Mouse (Mus musculus) monocyte, adult 2 months (primary cell): ENCODE measurements around the gene Zc3h12d.

Experiments
- DNase-seq, 2 experiments: peaks; one replicate each; pipeline ENCODE4 v3.0.0; 2022; ENCODE audit warnings: low spot score in 2 of 2, low read depth in 1 of 2

Gene Zc3h12d

GRCm38 (mm10) chr10:7838874-7839421 lies 6.7 kb downstream of the Zc3h12d start:
- DNase-seq = no peak

DNA sequence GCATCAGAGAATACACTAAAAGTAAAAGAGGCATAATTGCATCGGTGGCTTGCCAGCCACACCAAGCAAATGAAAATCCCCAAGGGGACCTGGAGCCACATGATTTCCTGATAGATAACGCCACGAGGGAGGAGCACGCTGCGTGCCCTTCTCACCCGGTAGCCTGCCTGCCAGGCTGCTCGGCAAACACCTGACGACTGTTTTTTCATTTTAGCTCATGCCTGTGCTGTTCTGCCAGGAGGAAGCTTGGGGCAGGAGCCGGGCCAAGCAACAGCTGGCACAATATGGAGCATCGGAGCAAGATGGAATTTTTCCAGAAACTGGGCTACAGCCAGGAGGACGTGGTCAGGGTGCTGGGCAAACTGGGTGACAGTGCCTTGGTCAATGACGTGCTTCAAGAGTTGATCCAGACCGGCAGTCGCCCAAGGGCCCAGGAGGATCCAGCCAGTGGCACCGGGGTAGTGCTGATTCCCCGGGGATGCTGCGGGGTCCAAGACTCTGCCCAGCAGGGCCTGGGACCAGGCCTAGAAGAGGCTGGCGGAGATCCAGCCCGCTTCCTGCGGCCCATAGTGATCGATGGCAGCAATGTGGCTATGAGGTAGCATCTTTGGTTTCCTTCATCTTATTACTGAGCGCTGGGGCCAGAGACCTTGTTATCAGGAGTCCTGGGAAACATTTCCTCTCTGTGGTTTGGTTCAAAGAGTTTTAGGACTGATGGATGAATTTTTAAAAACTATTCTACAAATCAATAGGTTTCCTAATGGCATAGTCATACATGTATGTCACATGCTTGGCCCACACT lies 7.5 kb downstream of the Zc3h12d start:
- DNase-seq = no peak

GRCm38 (mm10) chr10:7840353-7840733 lies 8.1 kb downstream of the Zc3h12d start:
- no peak for DNase-seq

DNA sequence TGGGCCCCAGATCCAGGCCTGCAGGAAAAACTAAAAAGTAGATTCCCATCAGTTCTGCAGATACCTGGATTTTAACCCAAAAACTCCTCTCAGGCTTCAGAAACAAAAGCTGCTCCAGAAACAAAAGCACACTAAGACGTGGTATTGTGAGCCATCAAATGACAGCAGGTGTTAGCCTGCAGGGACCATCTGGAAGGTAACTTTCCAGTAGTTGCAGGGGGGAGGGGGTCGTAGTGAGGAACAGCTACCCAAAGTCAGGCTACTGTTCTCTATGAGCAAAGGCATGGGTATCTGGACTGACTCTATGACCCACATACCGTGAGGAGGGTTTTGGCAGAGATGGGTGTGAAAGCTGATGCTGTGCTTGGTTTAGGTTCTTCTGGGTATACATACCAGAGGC lies 8.5 kb downstream of the Zc3h12d start:
- no peak for DNase-seq

GRCm38 (mm10) chr10:7841571-7842080 lies 9.4 kb downstream of the Zc3h12d start:
- DNase-seq = peak; percentile 76 to 81

DNA sequence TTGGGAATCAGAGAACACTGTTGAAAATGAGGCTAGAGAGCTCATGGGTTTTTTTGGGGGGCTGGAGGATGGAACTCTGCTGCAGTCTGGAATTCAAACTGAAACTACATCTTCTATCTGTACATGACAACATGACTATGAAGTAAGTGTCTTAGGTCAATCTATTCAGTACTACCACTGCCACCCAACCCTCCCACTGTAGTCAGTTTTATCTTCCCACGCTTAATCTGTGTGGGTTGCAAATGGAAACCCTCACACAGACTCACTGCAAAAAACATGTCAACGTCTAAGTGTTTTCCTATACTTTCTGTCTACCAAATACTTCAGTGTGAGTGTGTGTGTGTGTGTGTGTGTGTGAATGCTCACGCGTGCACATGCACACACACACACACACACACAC lies 10.9 kb downstream of the Zc3h12d start:
- no peak for DNase-seq

- no peak for DNase-seq
Measured at GRCm38 (mm10) chr10:7844161-7844560, 11.9 kb downstream of the Zc3h12d start.

DNA sequence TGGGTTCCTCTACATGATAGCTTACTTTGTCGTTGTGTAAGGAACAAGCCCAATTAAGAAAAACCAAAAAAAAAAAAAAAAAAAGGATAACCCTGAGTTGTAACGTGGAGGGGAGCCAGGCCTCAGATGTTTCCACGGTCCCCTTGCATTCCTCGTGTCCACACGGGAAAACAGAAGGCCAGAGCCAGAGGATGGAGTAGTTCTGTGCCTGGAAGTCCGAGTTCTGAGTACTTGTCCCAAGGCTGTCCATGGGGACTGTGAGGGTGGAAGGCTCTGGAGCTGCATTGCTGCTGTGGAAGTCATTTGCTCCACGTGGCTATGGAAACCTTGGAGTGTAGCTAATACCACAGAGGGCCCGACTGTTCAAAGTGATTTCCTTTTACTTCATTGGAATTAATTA lies 12.9 kb downstream of the Zc3h12d start:
- no peak for DNase-seq

GRCm38 (mm10) chr10:7845991-7846390 lies 13.7 kb downstream of the Zc3h12d start:
- DNase-seq = no peak

DNA sequence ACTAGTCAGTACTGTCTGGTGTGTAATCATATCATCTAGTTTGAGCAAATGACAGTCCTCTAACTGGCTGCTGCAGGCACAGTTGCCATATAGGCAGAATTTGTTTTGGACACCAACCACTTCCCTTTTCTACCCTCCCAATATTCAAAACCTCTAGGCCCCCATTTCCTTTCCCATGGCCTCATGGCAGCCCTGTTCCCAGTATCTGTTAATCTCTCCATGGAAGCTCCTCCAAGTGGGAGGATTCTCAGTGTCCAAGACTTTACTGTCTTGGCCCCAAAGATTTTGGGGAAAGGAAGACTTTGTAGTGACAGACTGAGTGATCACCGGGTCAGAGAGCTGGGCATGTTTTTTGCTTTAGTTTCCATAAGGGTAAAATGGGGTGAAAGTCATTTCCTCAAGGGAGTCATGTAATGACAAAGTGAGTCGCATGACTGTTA lies 14.9 kb downstream of the Zc3h12d start:
- no peak for DNase-seq

GRCm38 (mm10) chr10:7851891-7852290 lies 19.6 kb downstream of the Zc3h12d start:
- no peak for DNase-seq

- no peak for DNase-seq
Measured at GRCm38 (mm10) chr10:7860494-7860893, 28.2 kb downstream of the Zc3h12d start.

GRCm38 (mm10) chr10:7861259-7861936 lies 29.1 kb downstream of the Zc3h12d start:
- no peak for DNase-seq

DNA sequence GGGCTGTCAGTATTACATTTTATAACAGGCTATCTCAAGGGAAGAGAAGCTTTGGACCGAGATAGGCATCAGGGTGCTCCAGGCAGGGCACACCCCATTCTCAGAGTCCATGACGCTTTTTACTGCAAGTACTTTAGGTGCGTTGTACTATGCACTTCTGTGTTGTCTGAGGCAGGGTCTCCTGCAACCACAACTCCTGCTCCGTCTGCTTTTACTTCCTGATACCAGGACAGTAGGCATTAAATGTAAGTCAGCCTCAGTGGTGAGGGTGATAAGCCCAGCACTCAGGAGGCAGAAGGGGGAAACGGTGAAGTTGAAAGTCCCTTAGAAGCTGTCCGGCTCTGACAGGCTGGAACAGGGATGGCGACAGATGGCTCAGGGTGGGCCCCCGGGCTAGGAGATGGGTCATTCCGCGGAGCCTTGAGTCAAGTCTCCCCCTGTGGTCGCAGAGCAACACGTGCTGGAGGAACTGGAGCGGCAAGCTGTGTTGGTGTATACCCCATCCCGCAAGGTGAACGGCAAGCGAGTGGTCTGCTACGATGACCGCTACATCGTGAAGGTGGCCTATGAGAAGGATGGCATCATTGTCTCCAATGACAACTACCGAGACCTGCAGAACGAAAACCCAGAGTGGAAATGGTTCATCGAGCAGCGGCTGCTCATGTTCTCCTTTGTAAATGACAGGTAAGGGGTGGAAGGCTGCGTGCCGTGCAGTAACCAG lies 29.8 kb downstream of the Zc3h12d start:
- DNase-seq = no peak

DNA sequence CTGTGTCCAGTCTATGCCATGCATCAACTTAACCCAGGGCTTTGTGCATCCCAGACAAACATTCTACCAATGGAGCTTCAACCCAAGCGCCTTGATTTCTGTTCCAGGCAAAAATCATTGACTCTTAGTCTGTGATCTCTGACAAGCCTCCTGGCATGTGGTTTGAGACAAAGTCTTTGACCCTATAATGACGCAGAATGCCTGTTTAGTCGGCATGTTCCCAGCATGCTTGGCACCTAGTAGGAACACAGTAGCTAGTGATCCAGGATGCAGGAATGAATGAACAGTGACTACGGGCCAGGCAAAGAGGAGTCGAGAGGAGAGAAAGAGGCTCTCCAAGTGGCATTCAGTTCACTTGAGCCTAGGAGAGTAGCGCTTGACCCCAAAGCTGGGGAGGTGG lies 31.1 kb downstream of the Zc3h12d start:
- no peak for DNase-seq

DNA sequence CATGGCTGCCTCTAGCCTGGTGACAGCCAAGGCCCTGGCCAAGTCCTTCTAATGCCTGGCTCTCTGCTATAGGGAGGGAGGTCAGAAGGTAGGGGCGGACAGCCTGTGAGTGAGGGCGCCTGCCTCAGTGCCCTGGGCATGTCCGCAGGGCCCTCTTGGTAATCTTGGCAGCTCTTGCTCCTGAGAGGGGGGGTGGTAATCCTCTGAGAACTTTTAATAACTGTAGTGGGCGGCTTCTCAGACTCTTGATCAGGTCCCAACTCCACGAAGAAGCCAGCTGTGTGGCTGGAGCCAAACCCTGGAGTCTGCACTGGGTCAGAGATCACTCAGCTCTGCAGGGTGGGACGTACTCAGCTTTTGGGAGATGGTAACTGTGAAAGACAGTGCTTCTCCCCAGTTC lies 31.9 kb downstream of the Zc3h12d start:
- DNase-seq = no peak

- DNase-seq = no peak
Measured at GRCm38 (mm10) chr10:7864806-7865205, 32.5 kb downstream of the Zc3h12d start.

DNA sequence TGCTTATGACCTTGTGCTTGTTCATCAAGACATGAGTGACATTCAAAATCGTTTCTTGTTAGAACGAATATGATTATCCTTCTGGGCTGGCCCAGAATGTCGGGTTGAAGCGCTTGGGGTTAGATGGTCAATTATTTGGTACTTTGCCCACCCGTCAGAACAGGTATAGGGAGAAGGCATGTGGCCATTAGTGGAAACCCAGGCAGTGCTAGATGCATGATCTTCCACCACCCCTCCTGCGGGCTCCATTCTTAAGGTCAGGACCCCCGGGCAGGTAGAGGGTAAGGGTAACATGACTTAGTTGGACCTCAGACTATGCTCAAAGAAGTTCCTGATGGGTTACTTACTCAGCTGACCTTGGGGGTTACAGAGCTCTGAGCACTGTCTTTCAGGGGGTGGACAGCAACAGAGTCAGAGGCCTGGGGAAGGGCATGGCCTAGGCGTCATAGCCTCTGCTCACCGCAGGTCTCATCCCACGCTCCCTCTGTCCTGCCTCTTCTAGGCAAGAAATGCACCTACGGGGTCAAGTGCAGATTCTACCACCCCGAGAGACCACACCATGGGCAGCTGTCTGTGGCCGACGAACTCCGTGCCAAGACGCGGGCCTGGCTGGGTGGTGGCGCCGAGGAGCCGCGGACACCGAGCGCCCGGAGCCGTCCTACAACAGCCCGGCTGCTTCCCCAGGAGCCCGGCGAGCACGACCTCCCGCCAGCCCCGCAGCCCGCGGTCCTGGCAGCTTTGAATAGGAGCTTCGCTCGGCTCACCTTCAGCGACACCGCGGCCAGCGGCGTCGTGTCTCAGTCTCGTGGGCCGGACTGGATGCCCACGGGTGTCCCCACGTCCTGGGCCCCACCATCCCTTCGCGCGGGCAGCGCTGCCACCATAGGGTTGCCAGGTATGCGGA lies 34.7 kb downstream of the Zc3h12d start:
- DNase-seq = no peak

DNA sequence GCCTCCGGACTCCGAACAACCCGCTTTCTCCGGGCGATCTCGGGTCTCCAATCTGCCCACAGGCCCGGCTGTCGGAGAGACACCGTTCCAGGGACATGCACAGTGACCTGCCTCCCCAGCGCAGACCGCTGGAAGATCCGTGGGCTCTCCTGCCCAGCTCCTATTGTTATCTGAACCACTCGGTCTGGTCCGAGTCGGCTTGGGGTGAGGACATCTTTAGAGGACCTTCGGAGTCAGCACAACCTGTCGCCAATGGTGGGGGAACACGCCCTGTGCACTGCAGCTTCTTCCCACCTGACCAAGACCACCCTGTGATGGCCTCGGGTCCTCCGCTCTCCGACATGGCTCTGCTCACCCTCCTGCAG lies 35.4 kb downstream of the Zc3h12d start:
- no peak for DNase-seq

DNA sequence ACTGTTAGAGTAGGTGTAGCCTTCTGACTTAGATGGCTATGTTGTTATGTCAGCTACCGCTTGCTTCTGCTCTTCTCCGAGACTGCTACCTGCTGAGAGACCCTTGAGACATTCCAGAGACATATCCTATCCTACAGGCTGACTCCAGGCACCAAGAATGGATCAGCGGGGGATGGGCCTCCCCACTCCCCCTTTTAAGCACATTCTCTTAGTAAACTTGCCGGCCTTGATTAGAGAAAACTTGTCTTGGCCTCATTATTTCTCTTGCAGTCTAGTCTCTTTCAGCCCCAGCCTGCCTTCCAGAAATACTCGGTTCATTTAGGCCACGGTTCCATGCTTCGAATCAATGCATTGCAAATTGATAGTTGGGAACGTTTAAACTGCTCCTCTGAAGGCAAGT lies 37.5 kb downstream of the Zc3h12d start:
- DNase-seq = no peak
